Mouse (Mus musculus): ENCODE measurements around the gene Gm20388. TPM values are rescaled to one million over a fixed set of nuclear protein-coding genes. Genes with fewer than 3 reads are reported as not detected.

The Gm20388 gene
- polyA plus RNA-seq, 1 experiment from 2014 or later = not detected

DNA sequence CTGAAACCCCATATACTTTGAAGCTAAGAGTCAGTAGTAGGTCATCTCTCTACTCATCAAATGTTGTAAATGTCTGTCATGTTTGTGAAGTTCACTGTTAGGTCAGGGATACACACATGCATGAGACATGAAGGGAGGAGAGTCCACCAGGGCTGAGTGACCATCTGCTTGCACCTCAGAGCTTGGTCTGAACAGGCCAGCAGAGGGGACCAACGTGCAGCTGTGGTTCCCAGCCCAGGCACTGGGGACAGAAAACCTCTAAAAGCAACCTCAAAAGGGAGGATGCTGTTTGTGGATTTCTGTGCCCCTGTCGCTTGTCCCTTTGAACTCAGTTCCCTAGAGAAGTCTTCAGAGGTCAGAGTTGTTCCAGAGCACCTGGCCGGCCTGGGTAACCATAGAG, 2534.6 kb downstream of the Gm20388 start:
- Histone ChIP-seq H3K4me2 (replicated peaks) (peak overlapping the region; percentile 60; the same call in 1 of the 2 replicates), H3K9me3 (no peaks in the 10 kb centered on the region), H3K9ac (replicated peaks) (no peak overlapping the region), H3K4me3 (peak overlapping the region; percentile 64; the same call in 1 of the 2 replicates), H3K36me3 (no peaks in the 10 kb centered on the region), H3K27ac (replicated peaks) (peak overlapping the region; percentile 98), H3K27me3 (no peaks in the 10 kb centered on the region), H3K4me1 (peaks cover 28% of the 10 kb centered on the region)
- WGBS = 70% methylated on average over 3 of the region's 3 CpGs
- ATAC-seq (replicated peaks) = no peak

DNA sequence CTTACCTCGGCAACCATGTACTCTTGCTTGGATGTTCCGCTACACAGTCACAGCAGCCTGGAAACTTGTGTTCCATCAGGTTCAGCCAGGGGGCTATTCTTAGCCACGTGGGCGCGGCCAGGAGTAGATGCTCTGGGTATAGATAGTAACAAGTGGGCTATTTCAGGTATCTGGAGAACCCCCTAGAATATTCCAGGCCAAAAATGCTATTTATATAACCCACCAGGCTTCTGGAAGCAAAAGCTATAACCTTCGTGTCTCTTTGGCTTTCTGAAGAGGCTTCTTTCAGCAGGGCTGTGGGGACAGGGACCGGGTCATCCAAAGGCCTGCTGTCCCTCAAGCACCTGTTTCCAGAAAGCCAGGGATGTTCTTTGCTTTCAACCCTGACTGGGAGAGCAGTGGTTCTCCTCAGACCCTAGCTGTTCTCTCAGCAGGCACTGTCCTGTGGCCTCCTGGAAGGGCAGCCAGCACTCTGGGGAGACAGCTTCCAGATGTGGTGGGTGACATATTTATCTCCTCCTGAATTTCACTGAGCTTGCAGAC, 2540.6 kb downstream of the Gm20388 start:
- Histone ChIP-seq H3K9me3 (no peaks in the 10 kb centered on the region), H3K36me3 (no peaks in the 10 kb centered on the region), H3K27me3 (no peaks in the 10 kb centered on the region), H3K9ac (replicated peaks) (no peak overlapping the region), H3K27ac (replicated peaks) (no peak overlapping the region), H3K4me3 (no peak overlapping the region), H3K4me1 (no peaks in the 10 kb centered on the region), H3K4me2 (replicated peaks) (no peak overlapping the region)
- no peak for ATAC-seq (replicated peaks)
- WGBS = 82% methylated on average over 7 of the region's 7 CpGs

DNA sequence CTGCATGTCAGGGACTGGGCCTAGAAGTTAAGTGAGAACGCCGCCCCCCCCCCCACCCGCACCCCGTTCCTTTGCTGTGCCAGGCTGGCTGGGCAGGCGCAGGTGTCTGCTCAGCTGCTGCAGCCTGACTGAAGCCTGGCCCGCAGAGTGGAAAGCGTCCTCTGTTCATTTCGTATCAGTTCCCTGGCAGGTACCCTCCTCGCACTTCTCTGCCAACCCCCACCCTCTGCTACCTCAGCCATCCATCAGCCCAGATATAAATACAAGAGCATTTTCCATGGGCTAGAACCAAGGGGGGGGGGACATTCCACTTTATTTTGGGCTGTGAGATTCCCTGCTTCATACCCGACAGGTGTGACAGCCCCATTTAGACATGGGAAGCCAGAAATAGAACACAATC, 2541.5 kb downstream of the Gm20388 start:
- WGBS = 89% methylated on average over 10 of the region's 10 CpGs
- no peak overlapping the region for H3K4me2 ChIP-seq (replicated peaks)
- H3K9ac ChIP-seq (replicated peaks) = no peak overlapping the region
- H3K36me3 ChIP-seq = no peaks in the 10 kb centered on the region
- no peak for ATAC-seq (replicated peaks)
- H3K4me1 ChIP-seq = no peaks in the 10 kb centered on the region
- no peaks in the 10 kb centered on the region for H3K9me3 ChIP-seq
- H3K27me3 ChIP-seq = no peaks in the 10 kb centered on the region
- H3K27ac ChIP-seq (replicated peaks) = no peak overlapping the region
- H3K4me3 ChIP-seq = no peak overlapping the region

DNA sequence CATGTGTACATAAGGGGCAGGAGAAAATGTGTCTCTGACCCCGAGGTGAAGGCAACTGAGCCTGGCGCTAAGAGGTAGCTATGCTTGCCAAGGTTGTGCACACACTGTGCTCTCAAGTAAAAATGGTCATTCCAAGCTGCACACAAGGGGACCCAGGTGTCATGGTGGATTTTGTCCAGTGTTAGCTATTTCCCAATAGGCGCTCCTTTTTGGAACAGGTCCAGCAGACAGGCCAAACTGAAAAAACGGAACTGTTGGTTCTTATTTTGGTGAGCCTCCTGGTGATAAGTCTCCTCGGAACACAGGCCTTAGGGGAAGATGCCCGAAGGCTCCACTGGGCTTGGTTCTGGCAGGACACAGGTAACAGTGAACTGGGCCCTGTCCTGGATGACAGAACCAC, 2543.8 kb downstream of the Gm20388 start:
- H3K4me1 ChIP-seq = no peaks in the 10 kb centered on the region
- no peak for ATAC-seq (replicated peaks)
- WGBS = 89% methylated on average over 6 of the region's 6 CpGs

DNA sequence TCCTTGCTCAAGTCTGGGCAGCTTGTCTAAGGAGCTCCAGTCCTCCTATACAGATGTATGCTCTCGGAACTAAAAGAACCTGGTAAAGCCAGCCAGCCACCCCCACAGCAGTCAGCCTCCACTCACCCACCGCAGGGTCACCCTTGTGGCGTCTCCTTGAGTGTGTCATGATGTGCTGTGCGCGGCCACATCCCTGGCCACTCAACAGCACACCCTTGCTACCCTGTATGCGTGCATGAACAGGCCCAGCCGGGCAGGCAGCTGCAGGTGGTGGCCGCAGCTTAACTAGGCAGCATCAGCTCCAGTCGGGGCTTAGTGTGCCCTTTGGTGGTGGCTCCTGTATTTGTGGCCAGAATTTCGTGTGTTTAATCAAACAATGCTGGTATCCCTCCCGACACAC, 2546.5 kb downstream of the Gm20388 start:
- no peak overlapping the region for H3K27ac ChIP-seq (replicated peaks)
- no peaks in the 10 kb centered on the region for H3K9me3 ChIP-seq
- H3K9ac ChIP-seq (replicated peaks) = no peak overlapping the region
- WGBS = 84% methylated on average over 11 of the region's 11 CpGs
- no peak for ATAC-seq (replicated peaks)
- H3K4me1 ChIP-seq = peaks cover 10% of the 10 kb centered on the region
- peaks cover 37% of the 10 kb centered on the region for H3K27me3 ChIP-seq
- H3K4me2 ChIP-seq (replicated peaks) = no peak overlapping the region
- no peaks in the 10 kb centered on the region for H3K36me3 ChIP-seq
- no peak overlapping the region for H3K4me3 ChIP-seq

More for the DNA sequence above, 2543.8 kb downstream of the Gm20388 start:
- H3K27me3 ChIP-seq = peaks cover 10% of the 10 kb centered on the region; the same call in 1 of the 2 replicates
- no peak overlapping the region for H3K27ac ChIP-seq (replicated peaks)
- no peak overlapping the region for H3K4me3 ChIP-seq
- no peaks in the 10 kb centered on the region for H3K36me3 ChIP-seq
- no peak overlapping the region for H3K9ac ChIP-seq (replicated peaks)
- no peaks in the 10 kb centered on the region for H3K9me3 ChIP-seq
- H3K4me2 ChIP-seq (replicated peaks) = no peak overlapping the region

DNA sequence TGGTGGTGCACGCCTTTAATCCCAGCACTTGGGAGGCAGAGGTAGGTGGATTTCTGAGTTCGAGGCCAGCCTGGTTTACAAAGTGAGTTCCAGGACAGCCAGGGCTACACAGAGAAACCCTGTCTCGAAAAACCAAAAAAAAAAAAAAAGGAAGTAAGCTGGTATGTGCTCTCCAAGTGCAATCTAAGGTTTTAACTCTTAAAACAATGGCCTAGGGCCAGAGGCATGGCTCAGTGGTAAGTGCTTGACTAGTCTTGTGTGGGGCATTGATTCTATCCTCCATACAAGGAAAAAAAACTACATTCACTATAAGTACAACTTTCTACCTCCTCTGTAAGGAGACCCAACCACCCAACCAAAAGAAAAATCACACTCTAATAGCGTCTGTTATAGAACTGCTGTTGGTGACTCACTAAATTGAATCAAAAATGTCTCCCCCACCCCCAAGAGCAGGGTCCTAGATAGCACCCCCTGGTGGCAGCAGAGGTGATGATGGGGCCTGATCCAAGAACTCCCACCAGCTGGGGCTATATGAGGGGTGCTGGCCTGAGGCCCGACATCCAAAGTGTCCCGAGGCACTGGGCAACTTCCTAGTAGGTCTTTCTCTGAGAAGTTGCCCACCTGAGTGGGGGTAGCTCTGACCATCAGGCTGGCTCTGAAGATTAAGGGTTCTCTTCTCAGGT, 2548.7 kb downstream of the Gm20388 start:
- Histone ChIP-seq H3K4me3 (no peak overlapping the region), H3K27me3 (peaks cover 43% of the 10 kb centered on the region), H3K4me1 (peaks cover 10% of the 10 kb centered on the region), H3K4me2 (replicated peaks) (no peak overlapping the region), H3K9ac (replicated peaks) (no peak overlapping the region), H3K9me3 (no peaks in the 10 kb centered on the region), H3K36me3 (no peaks in the 10 kb centered on the region), H3K27ac (replicated peaks) (no peak overlapping the region)
- WGBS = 61% methylated on average over 6 of the region's 6 CpGs
- ATAC-seq (replicated peaks) = no peak

DNA sequence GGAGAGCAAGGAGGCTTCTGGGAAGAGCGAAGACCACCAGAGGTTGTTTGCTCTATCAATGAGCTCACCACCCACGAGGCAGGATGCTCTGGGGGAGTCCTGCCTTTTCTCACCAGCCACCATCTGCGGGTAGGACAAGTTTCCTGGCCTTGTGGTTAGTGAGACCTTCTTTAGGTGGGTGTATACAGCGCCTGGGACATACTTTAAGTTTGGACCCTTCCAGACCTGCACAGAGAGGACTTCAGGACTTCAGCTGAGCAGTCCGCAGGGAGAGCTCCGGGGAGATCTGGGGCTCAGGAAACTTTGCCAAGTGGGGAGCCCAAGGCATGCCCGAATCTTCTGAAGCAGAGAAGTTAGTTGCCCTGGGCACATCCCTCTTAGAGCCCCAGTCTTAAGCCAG, 2549.3 kb downstream of the Gm20388 start:
- peaks cover 43% of the 10 kb centered on the region for H3K27me3 ChIP-seq
- peak overlapping the region; percentile 36 for H3K4me3 ChIP-seq
- H3K4me2 ChIP-seq (replicated peaks) = peak overlapping the region; percentile 60
- peaks cover 10% of the 10 kb centered on the region for H3K4me1 ChIP-seq
- no peaks in the 10 kb centered on the region for H3K36me3 ChIP-seq
- ATAC-seq (replicated peaks) = no peak
- no peak overlapping the region for H3K27ac ChIP-seq (replicated peaks)
- H3K9me3 ChIP-seq = no peaks in the 10 kb centered on the region
- WGBS = 38% methylated on average over 7 of the region's 7 CpGs
- H3K9ac ChIP-seq (replicated peaks) = no peak overlapping the region; the same call in 1 of the 2 replicates

DNA sequence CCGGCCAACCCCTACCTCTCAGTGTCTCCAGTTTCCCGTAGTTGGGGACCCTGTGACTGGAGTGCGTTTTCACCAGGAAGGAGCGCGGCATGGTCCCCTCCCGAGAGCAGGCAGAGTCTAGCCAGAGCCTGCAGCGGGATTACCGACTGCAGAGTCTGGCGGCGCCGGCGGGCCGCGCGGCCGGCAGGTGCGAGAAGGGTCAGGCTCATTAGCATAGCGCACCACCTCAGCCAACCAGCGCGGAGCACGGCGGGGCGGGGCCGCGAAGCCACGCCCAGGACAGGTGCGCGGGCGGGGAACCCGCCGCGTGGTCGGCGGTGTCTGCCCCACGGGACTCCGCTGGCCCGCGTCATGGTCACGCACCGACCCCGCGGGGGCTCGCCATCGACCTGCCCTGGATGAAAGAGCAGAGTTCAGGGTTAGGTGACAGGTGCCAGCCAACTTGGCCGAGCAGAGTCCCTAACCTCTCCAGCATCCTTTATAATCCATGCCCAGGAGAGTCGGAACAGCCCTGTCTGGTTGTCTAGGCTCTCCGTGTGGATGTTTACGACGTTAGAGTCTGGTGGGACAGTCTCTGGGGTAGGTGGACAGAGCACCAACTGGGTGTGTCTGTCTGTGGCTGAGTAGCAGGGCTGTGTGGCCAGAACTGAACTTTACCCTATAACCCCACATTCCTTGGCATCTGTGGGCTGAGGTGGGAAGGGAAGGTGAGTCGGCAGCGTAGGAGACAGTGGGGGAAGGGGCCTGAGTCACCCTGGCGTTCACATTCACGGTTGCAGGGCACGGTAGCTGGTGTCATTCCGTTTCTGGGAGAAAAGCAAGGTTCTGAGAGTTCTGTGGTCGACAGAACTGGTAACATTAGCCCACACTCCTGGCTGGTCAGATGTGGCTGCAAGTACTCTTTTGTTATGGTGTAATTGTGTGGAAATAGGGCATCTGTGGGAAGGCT, 2550.2 kb downstream of the Gm20388 start, which contains the start of gene Snai3:
Gene Snai3 (minus strand): TSS at position 210 of the 949 bp plus-strand sequence.
- H3K4me2 ChIP-seq (replicated peaks) = peak within 1 kb of the TSS; percentile 60
- no peaks in the 10 kb centered on the region for H3K36me3 ChIP-seq
- no peak within 1 kb of the TSS; the same call in 1 of the 2 replicates for H3K9ac ChIP-seq (replicated peaks)
- 2% methylated on average over 56 of the region's 56 CpGs for WGBS
- no peak within 1 kb of the TSS for H3K27ac ChIP-seq (replicated peaks)
- peaks cover 10% of the 10 kb centered on the region for H3K4me1 ChIP-seq
- peaks cover 43% of the 10 kb centered on the region for H3K27me3 ChIP-seq
- H3K9me3 ChIP-seq = no peaks in the 10 kb centered on the region
- H3K4me3 ChIP-seq = peak within 1 kb of the TSS; percentile 36
- no peak for ATAC-seq (replicated peaks)

DNA sequence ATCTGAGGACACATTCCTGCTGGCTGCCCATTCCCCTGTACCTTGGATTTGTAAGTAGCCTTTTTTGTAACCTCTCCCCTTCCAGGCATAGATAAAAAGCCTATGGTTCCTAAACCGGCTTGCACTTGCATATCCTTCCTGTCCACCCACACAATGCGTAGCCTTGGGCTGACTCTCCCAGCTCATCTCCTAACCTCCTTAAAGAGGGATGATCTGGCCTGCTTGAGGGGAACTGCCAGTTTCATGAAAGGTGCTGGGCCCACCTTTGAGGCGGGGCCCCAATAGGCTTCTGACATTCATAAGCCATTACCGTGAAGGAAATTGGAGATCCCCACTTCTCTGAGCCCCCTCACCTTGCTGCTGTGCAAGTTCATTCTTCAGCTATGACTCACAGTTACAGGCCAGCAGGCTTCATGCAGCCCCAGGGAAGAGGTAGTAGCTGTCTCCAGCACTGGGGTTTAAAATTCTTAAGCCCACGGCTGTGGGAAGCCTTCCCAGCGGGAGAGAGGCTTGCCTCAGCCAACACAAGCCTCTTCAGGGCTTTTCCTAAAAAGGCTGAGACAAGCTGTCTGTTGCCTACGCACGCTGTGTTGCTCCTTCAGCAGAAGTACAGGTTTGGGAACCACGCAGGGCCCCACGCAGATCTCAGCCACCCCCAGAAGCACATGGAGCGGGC, 2551.0 kb downstream of the Gm20388 start:
- no peak overlapping the region for H3K27ac ChIP-seq (replicated peaks)
- peaks cover 4% of the 10 kb centered on the region for H3K36me3 ChIP-seq
- H3K4me1 ChIP-seq = peaks cover 10% of the 10 kb centered on the region
- H3K9ac ChIP-seq (replicated peaks) = no peak overlapping the region
- 61% methylated on average over 11 of the region's 11 CpGs for whole genome bisulfite sequencing
- no peak for ATAC-seq (replicated peaks)
- no peaks in the 10 kb centered on the region for H3K9me3 ChIP-seq
- H3K4me3 ChIP-seq = no peak overlapping the region
- peaks cover 43% of the 10 kb centered on the region for H3K27me3 ChIP-seq
- H3K4me2 ChIP-seq (replicated peaks) = no peak overlapping the region

DNA sequence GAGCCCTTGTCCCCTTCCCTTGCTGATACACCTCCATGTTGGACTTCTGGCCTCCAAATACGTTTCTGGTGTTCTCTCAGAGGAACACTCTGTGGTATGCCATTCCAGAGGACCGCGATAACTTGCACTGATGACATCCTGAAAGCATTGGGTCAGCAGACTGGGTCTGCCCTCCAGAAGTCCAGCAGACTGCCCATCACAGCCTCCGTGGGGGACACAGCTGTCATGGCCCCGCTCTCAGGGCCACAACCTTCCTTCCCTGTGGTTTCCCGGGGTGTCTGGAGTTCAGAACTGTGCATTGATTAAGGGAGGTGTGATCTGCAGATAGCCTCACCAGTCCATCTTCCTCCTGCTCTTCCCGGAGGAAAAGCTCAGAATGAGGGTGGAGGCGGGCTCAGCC, 2551.9 kb downstream of the Gm20388 start:
- no peak overlapping the region for H3K27ac ChIP-seq (replicated peaks)
- peaks cover 43% of the 10 kb centered on the region for H3K27me3 ChIP-seq
- H3K36me3 ChIP-seq = peaks cover 12% of the 10 kb centered on the region
- WGBS = 75% methylated on average over 8 of the region's 8 CpGs
- no peak for ATAC-seq (replicated peaks)
- H3K9ac ChIP-seq (replicated peaks) = no peak overlapping the region
- H3K4me3 ChIP-seq = no peak overlapping the region
- no peaks in the 10 kb centered on the region for H3K9me3 ChIP-seq
- peaks cover 10% of the 10 kb centered on the region for H3K4me1 ChIP-seq
- no peak overlapping the region for H3K4me2 ChIP-seq (replicated peaks)

DNA sequence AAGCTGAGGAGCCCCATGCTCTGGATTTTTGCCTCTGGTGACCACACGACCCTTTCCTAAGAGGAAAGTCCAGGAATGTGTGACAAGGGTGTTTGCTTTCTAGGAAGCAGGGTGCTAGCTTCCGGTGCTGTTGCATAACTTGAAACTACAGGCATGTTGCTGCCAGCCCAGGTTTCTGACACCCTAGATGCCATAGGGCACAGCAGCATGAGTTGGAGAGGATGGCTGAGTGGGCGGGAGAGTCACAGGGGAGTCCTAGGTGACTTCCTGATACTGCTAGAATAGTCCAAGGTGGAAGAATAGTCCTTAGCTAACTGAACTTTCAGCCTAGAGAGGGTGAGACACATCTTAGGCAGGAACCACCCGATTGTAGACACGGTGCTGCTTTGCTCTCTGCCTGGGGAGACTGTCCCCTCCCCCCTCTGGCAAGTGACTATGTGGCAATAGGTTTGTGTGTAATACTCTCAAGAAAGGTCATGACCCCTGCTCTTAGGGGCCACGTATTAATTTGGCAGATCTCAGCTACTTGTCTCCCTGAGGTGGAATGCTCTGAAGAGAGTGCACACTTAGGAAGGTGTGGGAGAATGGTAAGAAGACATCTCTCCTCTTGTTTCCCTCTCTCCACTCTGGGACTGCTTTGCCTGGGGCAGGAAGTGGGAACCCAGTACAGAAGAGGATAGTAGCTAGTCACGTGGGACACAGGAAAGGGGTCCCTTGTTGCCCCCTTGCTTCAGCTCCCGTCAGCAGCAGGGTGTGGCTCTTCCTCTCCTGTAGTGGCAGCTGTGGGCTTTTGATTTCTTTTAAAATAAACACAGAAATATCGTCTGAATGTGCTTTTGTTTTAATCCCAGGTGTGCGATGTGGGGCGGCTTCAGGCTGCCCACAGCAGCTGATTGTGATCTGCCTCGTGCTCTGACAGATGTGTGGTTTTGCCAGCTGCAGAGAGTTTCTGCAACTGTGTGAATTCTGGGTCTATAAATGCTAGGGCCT, 2553.3 kb downstream of the Gm20388 start:
- H3K9ac ChIP-seq (replicated peaks) = no peak overlapping the region
- H3K4me2 ChIP-seq (replicated peaks) = no peak overlapping the region
- peaks cover 35% of the 10 kb centered on the region for H3K27me3 ChIP-seq
- H3K4me3 ChIP-seq = no peak overlapping the region
- ATAC-seq (replicated peaks) = no peak
- H3K9me3 ChIP-seq = no peaks in the 10 kb centered on the region
- H3K36me3 ChIP-seq = peaks cover 20% of the 10 kb centered on the region
- 67% methylated on average over 12 of the region's 12 CpGs for WGBS
- H3K4me1 ChIP-seq = peaks cover 10% of the 10 kb centered on the region
- no peak overlapping the region for H3K27ac ChIP-seq (replicated peaks)

Data from forebrain, embryonic 15.5 days (tissue).